Mouse (Mus musculus) v-Abl transformed pro-B cells (cell line): ENCODE measurements around the gene Racgap1.

ENCODE experiments used
- in situ Hi-C, 2 experiments: fragments of 400-800 bp; cut with MboI; formaldehyde crosslinking; loops; one replicate each; pipeline ENCODE4 v1.15.1; 2025; ENCODE audit not compliant: unreplicated experiment in 2 of 2

Racgap1 gene

DNA sequence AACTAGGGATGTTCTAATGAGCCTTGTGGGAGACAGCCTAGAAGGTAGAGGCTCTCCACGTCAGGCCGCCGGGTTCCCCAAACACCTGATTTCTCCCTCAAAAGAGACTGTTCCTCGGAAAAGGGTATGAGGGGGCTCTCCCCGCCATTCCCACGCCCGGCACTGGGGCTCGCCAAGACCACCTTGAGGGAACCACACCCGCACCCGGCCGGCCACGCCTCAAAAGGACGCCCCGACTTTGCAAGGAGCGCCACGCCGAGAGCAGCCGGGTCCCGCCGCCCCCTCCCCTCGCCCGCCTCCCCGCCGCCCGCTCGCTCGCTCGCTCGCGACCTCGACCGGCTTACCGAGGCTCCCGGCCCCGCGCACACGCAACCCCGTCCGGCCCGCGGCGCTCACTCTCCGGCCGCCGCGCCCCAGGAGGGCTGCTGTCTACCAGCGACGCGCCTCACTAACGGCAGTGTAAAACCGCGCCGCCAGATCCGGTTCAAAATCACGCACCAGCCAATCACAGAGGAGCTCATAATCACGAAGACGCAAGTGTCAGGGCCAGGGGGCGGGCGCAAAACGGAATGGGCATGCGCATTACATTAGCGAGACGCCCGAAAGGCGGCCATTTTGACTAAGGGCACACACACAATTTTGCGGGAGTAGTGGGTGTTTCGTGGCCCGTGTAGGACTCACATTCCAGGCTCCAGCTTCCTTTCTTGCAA is at the start of gene Racgap1:
Gene Racgap1 (minus strand): TSS at position 494 of the 710 bp plus-strand sequence.
- in situ Hi-C loops: no loop called here

- in situ Hi-C loops: no loop called here
Measured at GRCm38 (mm10) chr15:99700219-99701106, 49.0 kb upstream of the Racgap1 start.

GRCm38 (mm10) chr15:99699715-99700114 is 48.3 kb upstream of the Racgap1 start:
- in situ Hi-C loops: loop anchor here in 1 of 2 experiments (25.0 kb wide), 1 partner anchor 88 kb away; no protein-coding TSS in a partner anchor

- in situ Hi-C loops: loop anchor here in 1 of 2 experiments (25.0 kb wide), 1 partner anchor 89 kb away; no protein-coding TSS in a partner anchor
Measured at GRCm38 (mm10) chr15:99698533-99699085, 47.2 kb upstream of the Racgap1 start.

DNA sequence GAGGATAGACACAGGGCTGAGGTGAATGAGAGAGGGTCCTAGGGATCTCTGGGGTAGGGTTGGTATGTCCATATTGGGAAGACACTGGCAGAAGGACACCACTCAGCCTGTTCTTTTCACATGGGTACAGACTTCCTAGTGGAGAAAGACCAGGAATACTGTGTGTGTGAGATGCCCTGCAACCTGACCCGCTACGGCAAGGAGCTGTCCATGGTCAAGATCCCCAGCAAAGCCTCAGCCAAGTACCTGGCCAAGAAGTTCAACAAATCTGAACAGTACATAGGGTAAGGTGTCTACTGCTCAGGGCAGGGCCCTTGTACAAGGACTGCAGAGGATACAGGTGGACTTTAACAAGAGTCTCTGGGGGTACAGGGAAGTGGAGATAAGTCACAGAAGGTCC is 45.9 kb upstream of the Racgap1 start:
- in situ Hi-C loops: loop anchor here in 1 of 2 experiments (25.0 kb wide), 1 partner anchor 90 kb away; no protein-coding TSS in a partner anchor

DNA sequence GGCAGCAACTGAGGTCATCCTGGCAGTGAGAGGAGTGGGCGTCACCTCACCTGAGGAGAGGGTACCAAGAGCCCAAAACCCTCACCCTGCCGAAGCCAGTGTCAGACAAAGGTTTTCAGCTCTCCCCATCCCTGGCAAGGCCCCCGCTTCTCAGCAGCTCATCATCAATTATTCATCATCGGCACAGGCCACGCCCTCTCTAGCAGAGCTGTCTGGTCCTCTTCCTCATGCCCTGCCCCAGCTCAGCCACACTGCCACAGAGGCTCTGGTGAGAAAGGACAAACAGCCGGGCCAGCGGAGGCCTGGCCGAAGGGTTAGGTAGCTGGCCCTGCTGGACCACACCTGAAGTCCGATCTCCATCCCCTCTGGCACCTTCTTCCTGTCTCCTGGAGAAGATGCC is 40.5 kb upstream of the Racgap1 start:
- in situ Hi-C loops: loop anchor here in 1 of 2 experiments (25.0 kb wide), 1 partner anchor 95 kb away; no protein-coding TSS in a partner anchor

DNA sequence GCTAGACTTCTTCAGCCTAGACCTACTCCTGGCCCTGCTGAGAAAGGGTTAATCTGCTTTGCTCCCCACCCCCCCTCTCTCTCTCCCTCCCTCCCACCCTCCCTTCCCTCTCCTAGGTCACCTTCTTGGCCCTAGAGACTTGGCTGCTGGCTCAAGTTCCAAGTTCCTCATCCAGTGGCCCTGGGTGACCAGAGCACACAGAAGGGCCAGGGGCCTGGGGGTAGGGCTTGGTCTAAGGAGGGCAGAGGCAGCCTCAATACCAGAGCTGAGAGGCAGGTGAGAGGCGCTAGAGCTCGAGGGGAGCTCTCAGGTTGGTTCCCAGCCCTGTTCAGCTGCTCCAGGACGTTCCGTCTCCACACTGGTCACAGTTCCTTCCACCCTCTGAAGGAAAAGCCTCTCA is 39.5 kb upstream of the Racgap1 start:
- in situ Hi-C loops: loop anchor here in 1 of 2 experiments (25.0 kb wide), 1 partner anchor 96 kb away; no protein-coding TSS in a partner anchor

DNA sequence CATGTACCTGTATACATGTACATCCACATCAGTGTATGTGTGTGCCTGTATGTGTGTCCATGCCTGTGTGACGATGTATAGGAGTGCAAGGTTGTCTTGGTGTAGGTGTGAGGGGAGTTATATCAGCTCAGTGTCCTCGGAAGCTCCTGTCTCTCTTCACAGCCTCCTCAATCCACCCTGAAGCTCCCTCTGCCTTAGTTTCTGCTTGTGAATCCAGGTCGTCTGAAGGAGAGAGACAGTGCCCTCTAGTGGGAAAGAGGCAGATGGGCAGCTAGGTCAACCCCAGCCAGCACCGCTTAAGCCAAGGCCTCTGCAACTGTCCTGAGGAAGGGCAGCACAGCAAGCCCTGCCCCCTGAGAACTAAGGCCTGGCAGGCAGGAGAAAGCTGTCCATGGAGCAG is 37.3 kb upstream of the Racgap1 start:
- in situ Hi-C loops: loop anchor here in 1 of 2 experiments (5.0 to 25.0 kb wide), 3 partner anchors 99 to 274 kb away; no protein-coding TSS in a partner anchor

- in situ Hi-C loops: loop anchor here in 1 of 2 experiments (10.0 to 25.0 kb wide), 2 partner anchors 103 to 269 kb away; no protein-coding TSS in a partner anchor
Measured at GRCm38 (mm10) chr15:99684156-99684555, 32.7 kb upstream of the Racgap1 start.

- in situ Hi-C loops: loop anchor here in 1 of 2 experiments (10.0 to 25.0 kb wide), 2 partner anchors 104 to 268 kb away; no protein-coding TSS in a partner anchor
Measured at GRCm38 (mm10) chr15:99682880-99683279, 31.4 kb upstream of the Racgap1 start.

GRCm38 (mm10) chr15:99679008-99679407 is 27.6 kb upstream of the Racgap1 start:
- in situ Hi-C loops: loop anchor here in 1 of 2 experiments (25.0 kb wide), 1 partner anchor 108 kb away; no protein-coding TSS in a partner anchor

DNA sequence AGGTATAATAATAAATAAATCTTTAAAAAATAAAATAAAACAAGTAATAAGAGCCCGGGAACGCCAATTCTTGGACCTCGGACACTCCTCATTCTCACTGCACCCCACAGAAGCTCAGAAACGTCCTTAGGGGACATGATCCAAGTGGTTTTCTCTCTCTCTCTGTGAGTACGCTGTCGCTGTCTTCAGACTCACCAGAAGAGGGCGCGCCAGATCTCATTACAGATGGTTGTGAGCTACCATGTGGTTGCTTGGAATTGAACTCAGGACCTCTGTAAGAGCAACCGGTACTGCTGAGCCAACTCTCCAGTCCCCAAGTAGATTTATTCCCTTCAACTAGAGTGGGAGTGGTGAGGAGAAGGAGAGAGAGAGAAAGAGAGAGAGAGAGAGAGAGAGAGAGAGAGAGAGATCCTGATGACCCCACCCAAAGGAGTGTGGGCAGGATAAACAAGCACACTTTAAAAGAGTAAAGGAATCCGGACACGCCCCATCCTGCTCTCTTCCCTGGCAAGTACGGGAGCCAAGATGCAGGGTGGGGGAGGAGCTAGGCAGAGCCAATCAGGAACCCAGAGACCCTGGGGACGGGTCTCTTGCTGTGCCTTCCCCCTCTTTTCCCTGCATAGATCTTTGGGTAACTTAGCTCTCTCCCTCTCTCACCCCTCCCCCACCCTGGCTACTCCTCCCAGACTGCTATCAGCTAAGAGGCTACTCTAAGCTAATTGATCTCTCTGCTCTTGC is 26.8 kb upstream of the Racgap1 start:
- in situ Hi-C loops: loop anchor here in 1 of 2 experiments (25.0 kb wide), 1 partner anchor 109 kb away; no protein-coding TSS in a partner anchor

GRCm38 (mm10) chr15:99677089-99677488 is 25.6 kb upstream of the Racgap1 start:
- in situ Hi-C loops: loop anchor here in 1 of 2 experiments (25.0 kb wide), 1 partner anchor 110 kb away; no protein-coding TSS in a partner anchor

GRCm38 (mm10) chr15:99674866-99675265 is 23.4 kb upstream of the Racgap1 start:
- in situ Hi-C loops: loop anchor here in 1 of 2 experiments (25.0 kb wide), 1 partner anchor 112 kb away; no protein-coding TSS in a partner anchor

- in situ Hi-C loops: no loop called here
Measured at GRCm38 (mm10) chr15:99671783-99672182, 20.3 kb upstream of the Racgap1 start.

GRCm38 (mm10) chr15:99670964-99671670 is 19.7 kb upstream of the Racgap1 start:
- in situ Hi-C loops: no loop called here

DNA sequence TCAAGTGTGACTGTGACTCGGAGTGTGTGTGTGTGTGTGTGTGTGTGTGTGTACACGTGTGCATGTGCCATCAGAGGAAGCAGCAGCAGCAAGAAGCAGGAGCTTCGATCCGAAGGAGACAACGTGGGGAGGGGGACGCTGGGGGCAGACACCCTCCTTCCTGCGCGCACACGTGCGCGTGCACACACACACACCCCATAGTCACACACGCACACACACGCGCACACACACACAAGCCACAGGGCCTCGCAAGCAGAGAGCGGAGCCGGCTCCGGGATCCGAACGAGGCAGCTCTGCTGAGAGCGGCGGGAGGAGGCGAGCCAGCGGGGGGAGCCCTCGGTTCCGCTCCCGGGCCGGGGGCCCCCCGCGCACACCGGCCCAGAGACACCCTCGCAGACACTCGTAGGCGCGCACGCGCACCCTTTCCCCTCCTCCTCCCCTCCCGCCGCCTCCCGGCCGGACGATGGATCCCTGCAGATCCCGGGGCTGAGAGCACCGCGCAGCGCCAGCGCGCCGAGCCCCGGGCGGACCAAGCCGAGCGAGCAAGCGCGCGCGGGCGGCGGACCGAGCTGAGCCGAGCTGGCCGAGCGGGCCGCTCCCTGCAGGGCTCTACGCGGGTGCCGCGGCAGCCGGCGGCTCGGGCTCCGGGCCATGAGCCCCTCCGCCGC is 18.8 kb upstream of the Racgap1 start, which contains the start of gene Asic1:
Gene Asic1 (plus strand): TSS at position 215 of the 668 bp plus-strand sequence.
- in situ Hi-C loops: no loop called here

GRCm38 (mm10) chr15:99669392-99669791 is 17.9 kb upstream of the Racgap1 start:
- in situ Hi-C loops: loop anchor here (5.0 kb wide), 1 partner anchor 72 kb away; no protein-coding TSS in a partner anchor
